Mouse (Mus musculus): Measurements from ENCODE around the gene Crym.
A peak's percentile ranks its signal among the peaks of the same experiment; 100 is the strongest.

Gene Crym

DNA sequence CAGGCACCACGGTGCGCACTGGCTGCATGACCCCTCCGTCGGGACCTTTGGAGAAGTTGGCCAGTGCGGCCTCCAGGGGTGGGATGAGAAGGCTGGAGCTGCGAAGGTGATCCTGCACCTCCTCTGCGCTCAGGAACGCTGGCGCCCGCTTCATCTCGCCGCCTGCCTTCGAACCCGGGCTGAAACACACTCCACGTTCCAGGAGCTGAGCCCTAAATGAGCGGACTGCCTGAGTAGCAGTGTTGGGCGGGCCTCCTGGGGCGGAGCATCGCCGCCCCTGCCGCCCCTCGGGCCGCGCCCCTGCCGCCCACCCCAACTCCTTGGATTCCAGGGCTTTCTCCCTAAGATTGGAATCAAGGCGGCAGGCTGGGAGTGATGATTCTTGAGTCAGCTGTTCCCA, at the start of gene Crym:
Crym (minus strand) TSS at position 341 of the 400 bp plus-strand sequence.
- no peak for DNase-seq (ENCODE audit: low spot score in 2 of 2)

DNA sequence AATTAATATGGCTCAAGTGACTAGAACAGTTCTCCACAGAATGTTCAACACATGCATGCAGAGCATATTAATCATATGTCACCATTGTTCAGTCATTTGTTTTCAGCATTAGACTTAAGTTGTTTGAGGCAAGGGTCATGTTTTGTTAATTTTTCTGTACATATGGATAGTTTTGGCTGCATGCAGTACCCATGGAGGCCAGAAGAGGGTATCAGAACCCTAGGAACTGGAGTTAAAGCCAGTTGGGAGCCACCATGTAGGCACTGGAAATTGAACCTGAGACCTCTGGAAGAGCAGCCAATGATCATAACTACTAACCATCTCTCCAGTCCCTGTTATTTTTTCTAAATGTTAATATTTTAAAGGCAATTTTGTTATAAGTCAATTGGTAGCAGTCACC, 39.2 kb upstream of the Crym start:
- no peak for DNase-seq (ENCODE audit: low spot score in 2 of 2)

DNA sequence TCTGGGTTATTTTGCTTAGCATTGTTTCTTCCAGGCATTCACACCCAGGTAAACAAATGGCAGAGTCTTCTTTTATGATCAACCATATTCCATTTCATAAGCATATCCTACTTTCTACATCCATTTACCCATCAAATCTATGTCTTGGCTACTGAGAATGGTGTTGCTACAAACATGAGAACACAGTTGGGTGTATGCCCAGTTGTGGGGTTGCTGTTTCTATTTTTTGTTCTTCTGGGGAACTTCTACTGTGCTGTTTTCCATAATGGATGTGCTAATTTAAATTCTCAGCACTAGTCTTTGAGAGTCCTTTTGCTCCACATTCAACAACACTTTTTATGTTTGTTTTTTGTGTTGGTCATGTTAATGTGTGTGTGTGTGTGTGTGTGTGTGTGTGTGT, 26.6 kb upstream of the Crym start:
- DNase-seq (ENCODE audit: low spot score in 2 of 2) = peak in 1 of 2 experiments; percentile 18

DNA sequence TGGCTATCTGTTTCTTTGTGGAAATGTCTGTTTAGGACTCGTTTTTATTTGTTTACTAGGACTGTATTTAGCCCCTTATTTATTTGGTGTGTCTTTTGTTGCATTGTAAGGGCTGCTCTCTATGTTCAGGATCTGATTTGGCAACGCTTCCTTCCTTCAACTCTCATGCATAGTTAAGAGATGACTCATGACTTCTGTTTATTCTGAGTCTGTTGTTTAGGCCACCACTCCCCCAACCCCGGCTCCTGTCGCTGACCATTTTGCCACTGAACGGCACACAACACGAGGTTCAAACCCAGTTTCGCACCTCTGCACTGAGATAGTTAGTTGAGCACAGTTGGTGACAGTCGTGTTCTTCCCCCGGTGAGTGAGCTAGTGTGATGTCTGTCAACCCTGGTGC, 4.1 kb upstream of the Crym start:
- DNase-seq (ENCODE audit: low spot score in 2 of 2) = no peak

DNA sequence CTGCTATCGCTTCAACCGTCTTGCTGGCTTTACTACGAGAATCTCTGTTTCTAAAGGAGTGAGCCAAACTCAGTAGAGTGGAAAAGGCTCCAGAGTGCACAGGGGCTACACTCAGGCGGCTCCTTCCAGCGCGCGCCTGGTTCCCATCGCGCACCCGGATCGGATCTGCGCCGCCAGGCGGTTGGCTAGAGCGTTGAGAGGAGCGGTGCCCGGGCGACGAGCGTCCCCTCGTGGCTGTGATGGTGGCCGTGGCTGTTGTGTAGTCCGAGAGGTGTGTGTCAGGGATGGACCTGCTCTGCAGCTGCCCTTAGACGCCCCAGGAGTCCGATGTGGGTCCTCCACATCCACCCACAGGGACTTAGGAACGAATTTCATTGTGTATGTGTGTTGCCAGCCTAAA, 1.9 kb upstream of the Crym start, which contains the start of gene Abca14:
Abca14 (plus strand) TSS at position 173 of the 400 bp plus-strand sequence.
- DNase-seq (ENCODE audit: low spot score in 2 of 2) = peak; percentile 53 to 83

DNA sequence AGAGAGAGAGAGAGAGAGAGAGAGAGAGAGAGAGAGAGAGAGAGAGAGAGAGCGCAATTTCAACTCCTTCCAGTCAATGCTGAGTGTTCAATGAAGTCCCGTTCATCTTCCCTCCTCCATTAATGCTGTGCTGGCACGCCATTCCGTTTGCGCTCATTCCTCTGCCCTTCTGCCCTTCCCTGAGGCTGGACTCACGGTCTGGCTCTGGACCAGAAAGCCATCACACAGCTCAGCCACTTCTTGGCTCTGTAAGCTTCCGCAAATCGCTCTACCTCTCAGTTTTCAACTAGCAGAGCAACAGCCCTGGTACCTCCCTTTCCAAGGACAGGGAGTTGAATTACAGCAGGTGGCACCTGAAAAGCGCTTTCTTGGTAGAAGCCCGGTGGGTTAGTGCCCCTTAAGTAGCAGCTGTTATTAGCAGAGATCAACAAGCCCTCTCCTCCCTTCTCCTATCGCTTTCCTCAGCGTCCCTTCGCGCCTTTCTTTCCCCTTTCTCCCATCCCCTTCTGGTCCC, 623 bp downstream of the Crym start:
- no peak for DNase-seq (ENCODE audit: low spot score in 2 of 2)

DNA sequence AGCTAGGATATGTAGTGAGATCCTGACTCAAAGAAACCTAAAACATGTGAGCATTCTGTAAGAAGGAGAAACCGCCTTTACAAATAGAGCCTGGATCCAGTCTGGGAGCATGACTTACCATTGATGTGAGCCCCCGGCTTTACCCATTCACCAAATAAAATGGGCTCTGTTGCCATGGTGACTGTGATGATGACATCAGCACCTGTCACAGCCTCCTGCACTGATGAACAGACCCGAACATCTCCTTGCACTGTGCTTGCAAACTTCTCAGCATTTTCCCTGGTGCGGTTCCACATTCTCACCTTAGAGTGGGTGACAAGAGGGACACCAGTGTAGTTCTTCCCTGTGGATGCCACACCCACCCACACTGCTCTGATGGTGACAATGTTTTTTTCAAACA, 6.7 kb downstream of the Crym start:
- DNase-seq (ENCODE audit: low spot score in 2 of 2) = no peak

DNA sequence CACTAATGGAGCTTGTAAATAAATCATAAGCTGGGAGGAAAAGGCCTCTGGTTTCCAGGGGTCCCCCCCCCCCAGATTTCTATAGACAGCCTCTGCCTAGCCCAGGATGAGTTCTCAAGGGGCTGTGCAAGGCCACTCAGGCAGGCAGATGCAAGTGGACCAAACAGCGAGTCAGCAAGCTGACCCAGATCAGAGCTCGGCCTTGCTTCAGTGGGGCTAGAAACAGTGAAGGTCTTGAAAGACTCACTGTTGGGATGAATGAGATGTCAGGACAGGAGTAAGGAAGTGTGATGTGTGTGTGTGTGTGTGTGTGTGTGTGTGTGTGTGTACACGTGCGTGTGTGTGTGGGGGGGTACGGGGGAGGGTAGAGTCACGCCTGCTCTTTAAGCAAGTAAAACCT, 9.1 kb downstream of the Crym start:
- DNase-seq (ENCODE audit: low spot score in 2 of 2) = no peak

DNA sequence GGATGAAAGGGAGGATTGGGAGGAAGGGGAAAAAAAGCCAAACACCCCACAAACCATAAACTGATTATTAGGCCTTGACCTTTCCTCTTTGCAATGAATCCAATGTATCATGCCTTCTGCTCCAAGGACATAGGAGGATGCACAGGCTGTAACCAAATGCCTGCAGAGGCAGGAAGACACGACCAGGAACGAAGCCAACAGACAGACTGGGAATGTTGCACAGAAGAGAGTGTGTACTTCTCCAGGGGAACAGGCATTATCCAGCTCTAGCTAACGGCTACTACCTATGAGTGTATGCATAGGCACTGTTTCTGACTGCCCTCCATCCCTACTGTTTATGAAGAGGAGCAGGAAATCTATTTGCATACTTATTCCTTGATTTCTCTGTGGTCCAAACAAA, 9.7 kb downstream of the Crym start:
- DNase-seq (ENCODE audit: low spot score in 2 of 2) = no peak

DNA sequence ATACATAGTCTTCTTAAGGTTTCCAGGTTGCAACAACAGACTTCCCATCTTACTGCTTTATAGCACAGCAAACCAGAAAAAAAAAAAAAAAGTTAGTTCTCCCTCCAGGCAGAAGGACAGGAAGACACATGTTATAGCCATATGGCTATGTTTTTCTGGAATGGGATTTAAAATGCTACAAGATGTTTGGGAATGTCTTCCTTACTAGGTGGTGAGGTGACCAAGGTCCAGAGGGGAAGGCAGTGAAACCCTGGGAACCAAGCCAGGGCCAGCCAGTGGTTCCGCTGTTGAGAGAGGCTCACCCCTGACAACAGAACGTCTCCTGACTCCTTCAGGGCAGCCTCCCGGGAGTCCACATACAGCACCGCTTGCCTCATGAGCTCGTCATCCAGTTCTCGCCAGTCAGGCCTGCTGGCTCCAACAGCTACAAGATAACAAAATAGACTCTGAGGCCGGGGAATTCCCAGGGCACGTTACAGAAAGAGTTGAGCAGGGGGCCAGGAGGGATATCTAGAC, 11.7 kb downstream of the Crym start:
- DNase-seq (ENCODE audit: low spot score in 2 of 2) = no peak

DNA sequence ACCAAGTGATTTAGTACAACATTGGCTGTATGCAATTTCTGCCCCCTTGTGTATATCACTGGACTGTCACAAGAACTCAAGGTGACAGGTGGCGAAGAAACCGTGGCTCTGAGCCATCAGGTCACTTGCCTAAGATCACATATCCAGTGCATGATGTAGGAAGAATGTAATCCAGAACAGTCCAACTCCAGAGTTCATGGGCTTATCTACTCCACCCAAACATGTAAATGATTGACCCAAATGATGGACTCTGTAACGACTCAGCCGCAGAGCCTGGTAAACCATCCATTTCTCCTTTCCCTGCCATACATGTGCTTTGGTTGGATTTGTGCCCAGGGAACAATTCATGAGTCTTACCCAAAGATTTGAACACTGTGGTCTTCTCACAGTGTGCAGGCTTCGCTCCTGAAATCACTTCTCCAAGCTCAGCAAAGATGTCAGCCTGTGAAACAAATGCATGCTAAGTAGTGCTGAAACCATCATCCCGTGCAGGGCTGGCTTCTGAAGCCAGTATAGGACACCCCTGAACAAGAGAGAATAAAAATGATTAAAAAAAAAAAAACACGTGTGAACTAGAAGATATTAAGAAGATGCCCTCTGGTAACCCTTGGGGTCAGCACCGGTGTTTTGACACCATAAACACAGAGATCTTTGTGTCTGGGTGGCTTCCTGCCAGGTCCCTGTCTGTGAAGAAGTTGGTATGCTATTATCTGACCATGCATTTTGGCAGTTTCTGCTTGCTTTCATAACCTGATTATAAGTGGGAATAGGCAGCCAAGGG, 12.4 kb downstream of the Crym start:
- no peak for DNase-seq (ENCODE audit: low spot score in 2 of 2)

DNA sequence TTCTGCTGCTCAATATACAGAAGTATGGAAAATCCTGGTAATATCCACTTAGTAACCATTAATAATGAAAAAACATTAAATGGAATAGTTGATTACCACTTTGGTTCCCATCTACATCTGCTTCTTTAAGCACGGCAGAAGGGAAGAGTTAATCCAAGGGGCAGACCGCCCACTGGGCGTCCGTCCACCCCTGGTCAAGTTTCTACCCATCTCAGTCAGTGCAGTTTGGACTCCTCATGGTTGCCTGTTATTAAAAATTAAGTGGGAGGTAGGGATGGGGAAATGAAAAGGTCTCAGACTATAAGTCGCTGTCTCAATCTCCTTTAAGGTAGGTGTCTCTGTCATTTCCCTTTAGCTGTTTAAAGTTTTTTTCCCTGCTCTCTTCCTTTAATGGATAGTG, 13.0 kb downstream of the Crym start:
- no peak for DNase-seq (ENCODE audit: low spot score in 2 of 2)

DNA sequence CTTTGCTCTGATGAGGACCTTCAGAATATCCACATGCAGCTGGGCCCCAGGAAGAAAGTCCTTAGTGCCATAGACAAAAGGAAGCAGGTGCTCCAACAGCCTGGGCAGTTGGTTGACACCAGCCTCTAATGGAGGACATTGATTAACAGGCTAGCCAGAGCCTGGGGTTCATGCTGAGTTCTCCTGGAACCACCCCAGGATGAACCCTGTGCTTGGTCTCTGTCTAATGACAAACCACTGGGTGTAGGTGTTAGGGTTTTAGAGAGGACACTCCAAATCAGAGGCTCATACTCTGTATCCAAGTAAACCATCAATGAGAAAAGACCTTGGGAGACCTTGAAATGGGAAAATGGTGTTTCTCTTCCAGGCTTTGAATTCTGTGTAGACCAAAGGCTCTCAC, 19.0 kb downstream of the Crym start:
- DNase-seq (ENCODE audit: low spot score in 2 of 2) = no peak

DNA sequence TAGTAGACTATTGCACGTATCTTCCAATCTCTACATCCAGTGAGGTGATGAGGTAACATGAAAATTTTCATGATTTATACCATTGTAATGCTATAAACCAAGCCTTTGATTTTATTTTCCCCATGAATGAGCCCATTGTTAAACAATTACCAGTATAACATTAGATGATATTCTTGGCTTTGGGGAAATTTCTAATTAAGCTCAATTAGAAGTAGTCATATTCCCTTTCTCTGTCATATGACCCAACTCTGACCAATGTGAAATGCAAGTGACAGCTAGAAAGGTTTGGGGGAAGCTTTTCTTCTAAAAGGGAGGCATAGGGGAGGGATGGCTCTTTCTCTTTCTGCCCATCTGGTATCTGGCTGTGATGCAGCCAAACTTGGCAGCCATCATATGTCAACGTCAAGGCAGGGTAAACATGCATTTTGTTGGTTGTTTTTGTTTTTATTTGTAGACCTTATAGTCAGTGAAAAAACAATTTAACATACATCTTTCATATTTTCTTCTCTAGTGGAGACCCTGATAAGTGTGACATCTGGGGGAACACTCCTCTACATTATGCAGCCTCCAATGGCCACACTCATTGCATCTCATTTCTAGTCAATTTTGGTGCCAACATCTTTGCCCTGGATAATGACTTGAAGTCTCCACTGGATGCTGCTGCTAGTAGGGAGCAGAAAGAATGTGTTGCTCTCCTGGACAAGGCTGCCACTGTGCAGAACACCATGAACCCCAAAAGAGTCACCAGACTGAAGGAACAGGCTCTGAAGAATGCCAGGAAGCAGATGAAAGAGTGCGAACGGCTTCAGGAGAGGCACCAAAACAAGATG, 20.3 kb downstream of the Crym start:
- DNase-seq (ENCODE audit: low spot score in 2 of 2) = no peak

DNA sequence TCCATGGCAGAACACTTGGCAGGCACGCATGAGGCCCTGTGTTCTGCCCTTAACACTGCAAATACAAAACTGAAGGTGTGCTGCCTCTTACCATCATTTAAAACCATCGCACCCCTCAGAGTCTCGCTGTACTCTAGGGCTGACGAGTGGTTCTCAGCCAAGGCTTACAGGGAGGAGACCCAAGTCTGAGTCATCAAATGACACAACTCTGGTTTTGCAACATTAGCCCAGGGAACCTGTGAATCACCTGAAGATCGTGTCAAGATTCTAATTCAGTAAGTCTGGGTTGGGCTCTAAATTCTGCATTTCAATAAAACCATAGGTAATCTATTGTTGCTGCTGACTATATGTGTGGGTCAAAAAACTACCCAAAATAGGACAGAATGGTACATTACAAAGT, 21.4 kb downstream of the Crym start:
- DNase-seq (ENCODE audit: low spot score in 2 of 2) = no peak

DNA sequence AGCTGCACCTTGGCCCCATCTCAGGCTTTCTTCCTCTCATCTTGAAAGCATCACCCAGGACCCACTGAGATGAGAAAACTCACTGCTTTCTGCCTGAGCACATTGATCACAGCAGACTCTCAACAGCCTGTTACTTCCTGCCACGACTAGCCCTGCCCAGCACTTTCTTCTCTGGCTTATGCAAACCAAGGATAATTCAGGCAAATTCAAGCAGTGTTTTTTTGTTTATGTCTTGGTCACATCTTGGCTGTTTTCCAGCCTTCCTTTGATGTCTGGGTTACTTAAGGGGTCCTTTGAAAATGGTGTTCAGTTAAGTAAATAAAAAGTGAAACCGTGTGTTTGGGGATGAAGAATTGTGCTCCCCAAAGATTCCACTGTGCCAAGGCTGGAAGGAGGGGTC, 23.0 kb downstream of the Crym start:
- no peak for DNase-seq (ENCODE audit: low spot score in 2 of 2)

DNA sequence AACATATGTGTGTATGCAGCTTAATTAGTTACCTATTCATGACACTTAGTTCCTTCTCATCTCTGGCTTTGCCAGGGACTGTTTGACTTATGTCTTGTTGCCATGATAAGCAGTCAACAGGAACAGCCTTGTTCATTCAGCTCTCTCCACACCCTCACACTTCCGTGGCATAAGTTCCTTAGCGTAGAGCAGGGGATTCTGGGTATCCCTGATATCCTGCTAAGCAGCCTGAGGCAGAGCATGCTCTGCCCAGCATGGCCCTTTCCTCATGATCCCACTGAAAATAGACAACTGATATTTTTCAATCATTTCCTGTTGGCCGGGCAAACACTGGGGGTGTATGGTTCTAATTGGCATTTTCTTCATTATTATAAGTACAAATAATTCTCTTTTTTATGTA, 24.3 kb downstream of the Crym start:
- DNase-seq (ENCODE audit: low spot score in 2 of 2) = no peak

DNA sequence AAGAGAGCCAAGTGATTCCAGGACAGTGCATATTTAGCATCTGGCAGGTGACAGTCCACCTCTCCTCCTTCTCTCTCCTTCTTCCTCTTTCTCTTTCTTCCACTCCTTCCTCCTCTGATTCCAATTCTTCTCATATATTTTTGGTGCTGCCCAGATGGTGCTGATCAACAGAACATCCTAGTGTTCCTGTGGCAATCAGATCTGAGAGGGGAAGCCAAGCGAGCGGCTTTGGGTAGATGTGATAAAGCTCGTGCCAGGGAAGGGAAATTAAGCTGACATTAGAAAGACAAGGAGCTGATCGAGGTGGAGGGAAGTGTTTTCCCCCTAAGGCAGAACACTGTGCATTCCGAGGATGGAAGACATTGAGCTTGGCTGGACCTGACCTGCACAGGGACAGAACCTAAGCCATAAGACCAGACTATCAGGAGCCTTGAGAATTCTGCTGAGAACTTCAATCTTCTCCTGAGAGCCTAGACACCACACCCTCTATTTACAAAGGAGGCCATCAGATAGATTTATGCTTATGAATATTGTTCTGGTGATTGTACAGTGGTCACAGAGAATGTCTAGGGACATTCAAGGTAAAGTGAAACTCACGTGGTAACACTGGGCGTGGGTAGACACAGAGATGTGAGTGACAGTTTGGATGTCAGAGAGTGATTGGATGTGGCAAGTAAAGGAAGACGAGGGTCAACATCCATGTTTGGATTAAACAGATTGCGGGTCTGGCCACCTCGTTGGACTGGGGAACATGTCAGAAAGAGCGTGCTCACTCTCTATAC, 27.0 kb downstream of the Crym start:
- DNase-seq (ENCODE audit: low spot score in 2 of 2) = no peak

DNA sequence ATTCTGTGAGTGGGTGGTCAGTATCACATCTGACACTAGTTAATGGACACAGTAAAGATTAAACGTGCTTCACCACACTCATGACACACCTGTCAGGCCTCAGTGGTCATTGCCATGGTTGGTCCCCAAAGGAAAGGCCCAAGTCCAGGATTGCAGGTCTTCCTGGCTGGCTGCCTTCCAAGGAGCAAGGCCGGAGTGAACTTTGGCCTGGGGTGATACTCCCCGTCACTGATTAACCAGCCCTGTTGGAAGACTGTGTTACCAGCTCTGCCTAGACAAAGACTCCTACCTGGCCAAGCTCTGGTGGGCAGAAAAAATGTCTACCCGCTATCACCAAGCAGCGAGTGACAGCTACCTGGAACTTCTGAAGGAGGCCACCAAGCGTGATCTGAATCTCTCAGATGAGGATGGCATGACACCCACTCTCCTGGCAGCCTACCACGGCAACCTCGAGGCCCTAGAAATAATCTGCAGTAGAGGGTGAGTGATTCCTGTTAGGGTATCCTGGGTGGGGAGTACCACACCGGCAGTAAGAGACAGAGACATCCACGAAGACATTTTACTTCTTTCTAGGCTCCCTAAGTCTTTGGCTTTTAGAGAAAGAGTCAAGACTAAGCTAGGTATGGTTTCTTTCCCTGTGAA, 28.2 kb downstream of the Crym start, which contains the start of gene Anks4b:
Anks4b (plus strand) TSS at position 256 of the 642 bp plus-strand sequence.
- DNase-seq (ENCODE audit: low spot score in 2 of 2) = no peak

DNA sequence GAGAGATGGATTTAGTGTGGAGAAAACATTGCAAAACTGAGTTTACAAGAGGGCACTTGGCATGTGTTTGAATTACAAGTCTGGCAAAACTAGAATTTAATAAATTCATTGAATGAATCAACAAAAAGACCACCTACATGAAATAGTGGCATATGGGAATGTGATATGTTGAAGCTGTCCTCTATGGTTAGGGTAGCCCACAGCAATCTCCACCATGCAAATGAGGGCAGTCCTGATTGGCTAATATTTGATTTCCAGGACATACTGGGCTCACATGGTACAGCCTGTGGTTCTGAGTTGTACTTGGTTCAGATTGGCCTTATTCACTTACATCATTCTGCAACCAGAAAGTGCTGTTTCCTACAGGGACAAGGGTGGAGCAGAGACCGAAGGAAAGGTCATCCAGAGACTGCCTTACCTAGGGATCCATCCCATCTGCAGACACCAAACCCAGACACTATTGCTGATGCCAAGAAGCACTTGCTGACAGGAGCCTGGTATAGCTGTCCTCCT, 29.7 kb downstream of the Crym start:
- no peak for DNase-seq (ENCODE audit: low spot score in 2 of 2)
